Mouse (Mus musculus): ENCODE measurements around the gene Fem1a. TPM values are rescaled to one million over a fixed set of nuclear protein-coding genes. Genes with fewer than 3 reads are reported as not detected.

Gene Fem1a
- polyA plus RNA-seq, 1 experiment from 2014 or later, result 19.5 TPM

MicroRNA genes within 50 kb of the gene (microRNA counts, 519-probe panel; counts per million panel counts)
- microRNA mmu-miR-7b, result 2,220 counts per million, percentile 63 among the panel's probes with 10 or more counts

Small RNA genes within 50 kb of the gene (microRNA-seq; reads per million reads assigned to microRNA genes)
- 302 reads per million, percentile 61 among the genes with 10 or more reads in this experiment for gene Mir7b

Other genes with a start within 250 kb of the Fem1a start
- 141 and 144 TPM in 2 replicates for gene Sh3gl1, start 220.2 kb upstream of the Fem1a start, polyA plus RNA-seq (2016; fragmentation: Nextera tagmentation; extraction: Ambion mirVana)
- 26.8 and 30.2 TPM in 2 replicates for gene Chaf1a, start 216.4 kb upstream of the Fem1a start, polyA plus RNA-seq (2016; fragmentation: Nextera tagmentation; extraction: Ambion mirVana)
- gene Ubxn6, start 181.8 kb upstream of the Fem1a start, polyA plus RNA-seq (2016; fragmentation: Nextera tagmentation; extraction: Ambion mirVana), result 62.4 and 64.5 TPM in 2 replicates
- gene Hdgfl2, start 177.2 kb upstream of the Fem1a start, polyA plus RNA-seq (2016; fragmentation: Nextera tagmentation; extraction: Ambion mirVana), result 167 and 177 TPM in 2 replicates
- gene Plin4, start 147.0 kb upstream of the Fem1a start, polyA plus RNA-seq (2016; fragmentation: Nextera tagmentation; extraction: Ambion mirVana), result 0.06 and 0.09 TPM in 2 replicates
- 0.42 and 0.62 TPM in 2 replicates for gene Plin5, start 139.2 kb upstream of the Fem1a start, polyA plus RNA-seq (2016; fragmentation: Nextera tagmentation; extraction: Ambion mirVana)
- gene Lrg1, start 134.8 kb upstream of the Fem1a start, polyA plus RNA-seq (2016; fragmentation: Nextera tagmentation; extraction: Ambion mirVana), result 0.25 and 0.27 TPM in 2 replicates
- gene Sema6b, start 116.5 kb upstream of the Fem1a start, polyA plus RNA-seq (2016; fragmentation: Nextera tagmentation; extraction: Ambion mirVana), result 9.6 and 11.2 TPM in 2 replicates
- 8.4 and 8.9 TPM in 2 replicates for gene Tnfaip8l1, start 94.3 kb upstream of the Fem1a start, polyA plus RNA-seq (2016; fragmentation: Nextera tagmentation; extraction: Ambion mirVana)
- gene Mydgf, start 72.9 kb upstream of the Fem1a start, polyA plus RNA-seq (2016; fragmentation: Nextera tagmentation; extraction: Ambion mirVana), result 59.2 and 63.0 TPM in 2 replicates
- 38.7 and 39.2 TPM in 2 replicates for gene Dpp9, start 37.9 kb upstream of the Fem1a start, polyA plus RNA-seq (2016; fragmentation: Nextera tagmentation; extraction: Ambion mirVana)
- 2.3 and 2.5 TPM in 2 replicates for gene Ticam1, start 20.0 kb downstream of the Fem1a start, polyA plus RNA-seq (2016; fragmentation: Nextera tagmentation; extraction: Ambion mirVana)
- 37.1 and 37.2 TPM in 2 replicates for gene Plin3, start 36.1 kb downstream of the Fem1a start, polyA plus RNA-seq (2016; fragmentation: Nextera tagmentation; extraction: Ambion mirVana)
- gene Arrdc5, start 43.5 kb downstream of the Fem1a start, polyA plus RNA-seq (2016; fragmentation: Nextera tagmentation; extraction: Ambion mirVana), result not detected in 2 replicates
- 95.7 and 99.9 TPM in 2 replicates for gene Uhrf1, start 46.5 kb downstream of the Fem1a start, polyA plus RNA-seq (2016; fragmentation: Nextera tagmentation; extraction: Ambion mirVana)
- gene Kdm4b, start 69.3 kb downstream of the Fem1a start, polyA plus RNA-seq (2016; fragmentation: Nextera tagmentation; extraction: Ambion mirVana), result 75.3 and 86.9 TPM in 2 replicates
- gene Ptprs, start 219.7 kb downstream of the Fem1a start, polyA plus RNA-seq (2016; fragmentation: Nextera tagmentation; extraction: Ambion mirVana), result 316 and 326 TPM in 2 replicates